Mouse (Mus musculus) urinary bladder, adult 18-20 months (tissue): Measurements from ENCODE around the gene Crygb.
"Not testable (repeated sequence)": the region's sequence is repeated elsewhere in the genome, so short reads cannot be mapped to it uniquely, and the experiment has no call there.

Experiments
- DNase-seq, 2 experiments: peaks; one replicate each; pipeline ENCODE4 v3.0.0; 2022; ENCODE audit warnings: low spot score in 2 of 2, mixed read lengths in 2 of 2

Crygb gene

DNA sequence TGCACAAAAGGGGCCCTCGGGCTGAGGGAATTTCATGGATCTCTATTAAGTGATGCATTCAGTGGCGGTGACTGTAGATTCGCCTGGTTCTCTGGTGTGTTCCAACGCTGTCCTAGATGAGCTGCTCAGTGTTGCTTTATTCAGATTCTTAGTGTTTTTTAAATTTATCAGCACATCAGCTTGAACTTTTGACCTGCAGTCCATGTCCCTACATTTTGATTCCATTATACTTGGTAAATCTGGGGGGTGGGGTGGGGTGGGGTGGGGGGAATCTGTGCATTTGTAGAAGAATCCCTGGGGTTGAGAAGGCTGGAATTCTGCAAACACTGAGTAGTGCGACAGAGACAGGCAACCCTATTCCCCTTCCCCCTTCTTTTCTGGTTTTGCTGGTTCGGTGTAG, 8.5 kb downstream of the Crygb start, which contains the start of gene Crygc:
Gene Crygc, minus strand, starts transcription at position 101 of the 400 bp plus-strand sequence.
- DNase-seq: no peak

DNA sequence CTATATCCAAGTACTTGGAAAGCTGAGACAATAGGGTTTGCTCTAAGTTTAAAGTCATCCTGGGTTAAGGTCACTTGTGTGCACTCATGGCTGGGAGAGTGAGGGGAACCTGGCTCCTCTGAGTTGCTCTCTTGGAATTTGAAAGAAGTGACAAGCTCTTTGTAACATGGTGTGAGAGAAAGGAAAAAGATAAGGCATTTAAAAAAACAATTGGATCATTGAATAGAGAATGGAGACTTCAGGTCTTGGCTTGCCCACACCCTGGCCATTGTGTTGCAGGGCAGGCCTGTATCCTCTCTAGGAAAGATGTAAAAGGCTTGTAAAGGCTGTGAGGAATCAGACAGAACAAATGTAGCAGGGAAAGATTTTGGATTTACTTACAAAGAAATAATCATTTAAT, 14.2 kb downstream of the Crygb start:
- no peak for DNase-seq

DNA sequence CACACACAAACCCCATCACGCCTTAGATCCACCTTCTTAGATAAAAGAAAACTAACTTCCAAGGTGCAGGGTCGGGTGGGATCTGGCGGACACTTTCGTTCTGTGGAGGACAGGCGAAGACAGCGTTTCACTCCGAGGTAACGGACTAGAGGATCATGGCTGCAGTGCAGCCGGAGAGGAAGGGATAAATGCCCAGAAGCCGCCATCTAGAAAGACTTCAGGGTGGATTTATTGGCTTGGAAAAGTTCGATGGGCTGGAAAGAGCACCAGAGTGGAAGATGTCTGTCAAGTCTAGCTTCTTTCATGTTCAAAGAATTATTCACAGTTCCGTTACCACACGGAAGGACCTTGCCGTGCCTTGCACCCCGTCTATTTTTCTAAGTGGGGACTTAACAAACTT, 17.9 kb downstream of the Crygb start:
- no peak for DNase-seq

DNA sequence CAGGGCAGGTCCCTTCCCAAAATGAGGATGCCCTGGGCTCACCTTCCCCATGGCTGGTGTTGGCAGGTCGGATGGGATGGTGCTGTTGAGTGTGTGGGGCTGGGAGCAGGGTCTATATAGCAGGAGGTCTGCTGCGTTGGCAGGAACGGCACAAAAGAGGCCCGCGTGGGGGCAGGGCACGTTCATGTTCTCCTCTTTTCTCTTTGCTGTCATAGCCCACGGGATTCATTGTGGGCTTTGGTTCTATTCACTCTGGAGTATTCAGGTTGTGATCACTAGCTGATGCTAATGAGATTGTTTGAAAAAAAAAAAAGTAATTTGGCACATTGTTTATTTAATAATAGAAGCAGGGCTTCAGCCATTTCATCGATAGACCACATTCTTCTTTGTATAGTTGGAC, 18.7 kb downstream of the Crygb start, which contains the start of gene Crygd:
Gene Crygd, minus strand, starts transcription at position 101 of the 400 bp plus-strand sequence.
- DNase-seq: no peak

- no peak for DNase-seq
Measured at GRCm38 (mm10) chr1:65052140-65052539, 29.9 kb downstream of the Crygb start.

DNA sequence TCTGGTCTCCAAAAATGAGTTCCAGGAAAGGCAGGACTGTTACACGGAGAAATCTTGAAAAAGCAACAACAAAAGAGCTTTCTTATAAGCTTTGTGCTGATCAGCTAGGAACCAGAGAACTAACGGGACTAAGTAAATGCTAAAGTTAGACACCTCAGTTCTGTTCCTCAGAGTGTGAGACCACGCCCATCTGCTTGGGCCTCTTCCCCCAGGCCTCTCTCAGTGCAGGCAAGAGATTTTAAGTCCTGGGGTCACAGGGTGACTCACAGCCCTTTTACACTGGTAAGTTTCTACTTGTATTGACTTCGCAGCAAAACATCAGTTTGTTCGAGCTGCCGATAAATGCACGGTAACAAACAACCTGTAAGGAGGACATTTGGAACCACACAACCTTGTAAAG, 30.4 kb downstream of the Crygb start:
- no peak for DNase-seq

DNA sequence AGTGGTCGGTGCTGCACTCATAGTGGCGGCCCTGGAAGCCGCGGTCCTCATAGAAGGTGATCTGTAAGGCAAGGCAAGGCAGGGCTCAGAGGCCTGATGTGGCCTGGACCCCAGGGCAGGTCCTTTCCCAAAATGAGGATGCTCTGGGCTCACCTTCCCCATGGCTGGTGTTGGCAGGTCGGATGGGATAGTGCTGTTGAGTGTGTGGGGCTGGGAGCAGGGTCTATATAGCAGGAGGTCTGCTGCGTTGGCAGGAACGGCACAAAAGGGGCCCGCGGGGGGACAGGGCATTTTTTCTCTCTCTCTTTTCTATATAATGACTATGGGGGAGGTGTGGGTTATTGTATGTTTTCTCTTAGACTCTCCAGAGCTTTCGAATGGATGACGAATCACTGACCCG, 31.1 kb downstream of the Crygb start, which contains the start of gene Cryge:
Gene Cryge, minus strand, starts transcription at position 198 of the 400 bp plus-strand sequence.
- not testable (repeated sequence) for DNase-seq

- no peak for DNase-seq
Measured at GRCm38 (mm10) chr1:65048781-65049180, 33.3 kb downstream of the Crygb start.

- no peak for DNase-seq
Measured at GRCm38 (mm10) chr1:65046401-65047109, 35.5 kb downstream of the Crygb start.

DNA sequence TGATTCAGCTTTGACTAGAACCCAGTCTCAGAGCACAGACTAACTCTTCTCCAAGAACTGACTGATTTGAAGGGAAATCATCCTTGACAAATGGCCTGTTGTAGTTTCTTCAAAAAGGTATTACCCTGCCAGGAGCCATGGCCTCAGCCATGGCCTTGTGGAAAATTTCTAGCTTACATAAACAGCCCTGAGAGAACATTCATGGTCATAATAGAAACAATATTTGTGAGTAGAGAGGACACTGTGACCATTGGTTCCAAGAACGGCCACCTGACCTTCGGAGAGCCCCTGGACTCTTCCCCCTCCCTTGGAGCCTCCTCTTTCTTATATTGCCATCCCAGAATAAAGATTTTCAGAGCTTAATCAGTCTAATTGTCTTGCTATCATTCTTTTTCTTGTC, 38.7 kb downstream of the Crygb start:
- DNase-seq: no peak

- no peak for DNase-seq
Measured at GRCm38 (mm10) chr1:65041837-65042236, 40.3 kb downstream of the Crygb start.

- DNase-seq: no peak
Measured at GRCm38 (mm10) chr1:65040806-65041205, 41.3 kb downstream of the Crygb start.

GRCm38 (mm10) chr1:65039679-65040078, 42.4 kb downstream of the Crygb start:
- DNase-seq: no peak

- no peak for DNase-seq
Measured at GRCm38 (mm10) chr1:65037542-65037941, 44.5 kb downstream of the Crygb start.

DNA sequence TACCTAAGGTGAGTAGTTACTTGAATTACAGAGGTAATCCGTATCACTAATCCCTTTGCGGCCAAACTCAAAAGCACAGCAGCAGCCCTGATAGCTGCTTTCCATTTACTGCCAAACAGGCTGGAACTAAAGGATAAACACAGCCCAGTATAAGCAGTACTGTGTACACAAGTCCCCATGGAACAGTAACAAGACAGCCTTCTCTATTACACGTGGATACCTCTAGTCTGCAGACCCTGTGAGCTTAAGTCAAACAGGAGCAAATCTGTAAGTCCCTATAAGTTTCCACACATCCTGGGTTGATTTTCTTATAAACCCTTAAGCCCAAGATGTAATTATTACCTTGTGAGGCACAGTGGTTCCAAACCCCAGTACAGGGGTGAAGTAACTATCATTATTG, 46.6 kb downstream of the Crygb start:
- no peak for DNase-seq

GRCm38 (mm10) chr1:65032641-65033040, 49.4 kb downstream of the Crygb start, which contains the start of gene Akr1cl:
Gene Akr1cl, minus strand, starts transcription at chr1:65032759.
- DNase-seq: no peak
